In the genomic region with DNA sequence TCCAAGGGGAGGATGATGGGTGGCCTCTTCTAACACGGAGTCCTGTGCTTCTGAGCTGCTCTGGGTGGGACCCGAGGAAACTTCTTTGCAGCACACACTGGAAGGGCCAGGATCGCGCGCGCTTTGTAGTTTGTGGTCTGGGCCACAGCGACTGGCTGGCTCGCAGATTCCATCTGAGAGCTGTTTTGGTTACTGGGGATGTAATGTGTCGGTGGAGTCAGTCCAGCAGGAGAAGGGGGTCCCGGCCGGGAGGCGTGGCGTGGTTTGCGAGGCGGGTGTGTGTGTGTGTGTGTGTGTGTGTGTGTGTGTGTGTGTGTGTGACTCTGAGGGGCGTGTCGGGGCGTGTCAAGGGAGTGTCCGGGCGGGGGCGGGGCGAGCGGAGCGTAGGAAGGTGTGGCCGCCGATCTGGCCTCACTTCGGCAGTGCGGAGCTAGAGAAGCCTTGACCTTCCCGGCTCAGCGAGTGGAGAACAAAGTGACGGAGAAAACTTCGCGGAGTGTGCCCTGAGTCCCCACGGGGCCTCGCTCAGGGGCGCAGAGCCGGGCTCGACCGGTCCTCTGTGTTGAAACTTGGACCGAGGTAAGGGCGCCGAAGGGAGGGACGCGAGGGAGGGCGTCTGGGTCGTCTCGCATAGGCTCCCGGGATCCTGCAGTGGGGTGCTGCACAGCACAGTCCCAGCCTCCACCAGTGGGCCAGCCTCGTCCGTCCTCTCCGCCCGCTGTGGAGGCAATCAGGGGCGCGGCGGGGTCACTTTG, we compare ENCODE assay signal across 8 mouse cellular contexts. TPM values are rescaled to one million over a fixed set of nuclear protein-coding genes. Genes with fewer than 3 reads are reported as not detected.
DNase-seq lines count a peak whose midpoint lies in the region; TF ChIP-seq lines count a peak whose summit lies in the region.

A gene (plus strand): TSS at position 426 of the 755 bp plus-strand sequence.

- H3K79me3 ChIP-seq in C2C12 (ENCODE audit: low read depth) = peaks cover 48% of the 10 kb centered on the region

- peaks cover 27% of the 10 kb centered on the region for H3K36me3 ChIP-seq in C2C12 (ENCODE audit: control insufficient read depth, insufficient read depth)

- H3K27me3 ChIP-seq in C2C12 (ENCODE audit: control insufficient read depth, insufficient read depth, insufficient read length) = no peaks in the 10 kb centered on the region

- peak; percentile 93 for TF ChIP-seq POLR2A in embryonic fibroblast, embryonic 13.5 days (IDR thresholded peaks at IDR 0.05; ENCODE audit: low read depth, low read length)

- peak; percentile 85 for DNase-seq in adipocyte (ENCODE audit: low spot score)
- DNase-seq in heart, postnatal 36 days = peak; percentile 44 to 45
- DNase-seq in layer of hippocampus, postnatal 25 days (ENCODE audit: extremely low spot score in 1 of 2, low spot score in 1 of 2) = no peak
- peak; percentile 53 for DNase-seq in lung, postnatal 36 days
- DNase-seq in retina, postnatal 1 day = peak; percentile 67
- no peak for DNase-seq in right cerebral cortex, adult 2 months (ENCODE audit: low spot score in 2 of 2)

- TF ChIP-seq CTCF in C2C12 (IDR thresholded peaks at IDR 0.05; ENCODE audit: control insufficient read depth, insufficient read depth, insufficient read length) = no peak
- TF ChIP-seq CTCF in embryonic fibroblast, embryonic 13.5 days (IDR thresholded peaks at IDR 0.05; ENCODE audit: borderline replicate concordance, insufficient read depth, low read length) = no peak

- peak within 1 kb of the TSS; percentile 3; the same call in 1 of the 2 replicates for H3K27ac ChIP-seq in embryonic fibroblast, embryonic 13.5 days (ENCODE audit: insufficient read depth, low read length)

- peak within 1 kb of the TSS; percentile 95 for H3K4me3 ChIP-seq in C2C12 (ENCODE audit: insufficient read depth, poor library complexity, severe bottlenecking)
- peak within 1 kb of the TSS; percentile 89 for H3K4me3 ChIP-seq in embryonic fibroblast, embryonic 13.5 days (ENCODE audit: insufficient read depth, low read length)

- peaks cover 10% of the 10 kb centered on the region for H3K4me1 ChIP-seq in embryonic fibroblast, embryonic 13.5 days (ENCODE audit: control insufficient read depth, insufficient read depth, low read length)

- peak within 1 kb of the TSS; percentile 86 for H3ac ChIP-seq in C2C12 (ENCODE audit: control insufficient read depth, insufficient read length, low read depth)

- H3K79me2 ChIP-seq in C2C12 (ENCODE audit: control insufficient read depth, insufficient read depth) = peaks cover 50% of the 10 kb centered on the region

- intact Hi-C loops in heart, postnatal 36 days (cut with DNase I) = no loop called here

TF ChIP-seq in C2C12, 6 proteins besides CTCF, POLR2A, EP300 and RAD21:
- no peak for TF ChIP-seq MAX (IDR thresholded peaks at IDR 0.05)
- TF ChIP-seq USF1 (IDR thresholded peaks at IDR 0.05; ENCODE audit: low read depth) = no peak
- TF ChIP-seq MYOD1 (IDR thresholded peaks at IDR 0.05; ENCODE audit: control insufficient read depth, insufficient read length, low read depth) = no peak
- TF ChIP-seq FOSL1 (IDR thresholded peaks at IDR 0.05; ENCODE audit: insufficient read depth, low read length, poor library complexity, severe bottlenecking) = no peak
- TF ChIP-seq MYOG (IDR thresholded peaks at IDR 0.05; ENCODE audit: control insufficient read depth, extremely low read depth, insufficient read length) = no peak
- TF ChIP-seq CEBPB (IDR thresholded peaks at IDR 0.05; ENCODE audit: low read depth) = no peak
TF ChIP-seq in C2C12: peak in this region for 0.

RNA-seq across cellular contexts. Expression of the gene that starts here (rescaled TPM):
- 28.3 TPM for polyA plus RNA-seq in C2C12 (2012; fragmentation: generic; extraction: Trizol)
- polyA plus RNA-seq in embryonic fibroblast, embryonic 13.5 days (2011; ENCODE audit: insufficient read length, low read depth, missing spikeins) = 16.7 and 22.1 TPM in 2 replicates
- total RNA-seq in heart, postnatal 36 days (2021) = 1 to 10 TPM; 1.4 to 2.3 TPM
- 10 to 100 TPM; 32.1 to 32.8 TPM for total RNA-seq in layer of hippocampus, postnatal 25 days (2021)

Comparison
In these comparisons a context has a peak if more than half of its experiments do, and no peak if none do; other contexts are left out.
1. RNA of the gene that starts here (total RNA-seq): 32.1 to 32.8 TPM in layer of hippocampus, postnatal 25 days; 1.4 to 2.3 TPM in heart, postnatal 36 days; every median in the first group is over 4 times any median in the second.
2. DNase-seq: peak in adipocyte (single experiment), heart, postnatal 36 days (2 of 2), lung, postnatal 36 days (single experiment) and retina, postnatal 1 day (single experiment); none in layer of hippocampus, postnatal 25 days (0 of 2) and right cerebral cortex, adult 2 months (0 of 2).